Mouse (Mus musculus) G1E (cell line): ENCODE measurements around the gene Rab42. TPM values are rescaled to one million over a fixed set of nuclear protein-coding genes. Genes with fewer than 3 reads are reported as not detected.

Experiments
- ATAC-seq: 2 replicates; pipeline ENCODE4 v1.8.0; 2016; ENCODE audit warnings: mild to moderate bottlenecking; ENCODE audit not compliant: insufficient number of reproducible peaks, poor library complexity, low FRiP score, severe bottlenecking; ENCODE audit errors: extremely low read depth
- DNase-seq: peaks from one replicate; pipeline ENCODE4 v3.0.0; 2012; ENCODE audit warnings: low spot score
- H3K27me3 ChIP-seq: 2 replicates; pipeline ENCODE4 v1.6.1; 2012; ENCODE audit warnings: mild to moderate bottlenecking, low read length, inconsistent platforms; ENCODE audit not compliant: insufficient read depth
- H3K36me3 ChIP-seq: replicated peaks from 2 replicates; pipeline ENCODE3; 2012; ENCODE audit warnings: mild to moderate bottlenecking, inconsistent platforms
- H3K4me1 ChIP-seq: 2 replicates; pipeline ENCODE4 v1.6.1; 2012; ENCODE audit warnings: low read depth, low read length, inconsistent platforms, mixed read lengths; ENCODE audit not compliant: insufficient read depth
- H3K4me3 ChIP-seq: 2 replicates; pipeline ENCODE4 v1.5.1; 2012; ENCODE audit warnings: low read depth, mild to moderate bottlenecking, inconsistent platforms, low read length, moderate library complexity, mixed read lengths
- H3K9me3 ChIP-seq: replicated peaks from 2 replicates; pipeline ENCODE4 v1.6.1; 2012; ENCODE audit warnings: inconsistent platforms
- CTCF ChIP-seq: IDR thresholded peaks from 2 replicates; pipeline ENCODE4 v1.5.1; 2012; ENCODE audit warnings: low read depth, low read length, inconsistent platforms, mixed read lengths
- GATA1 ChIP-seq: IDR thresholded peaks from 2 replicates; pipeline ENCODE4 v1.6.1; 2012; ENCODE audit warnings: borderline replicate concordance, low read length, inconsistent platforms, mixed read lengths
- GATA2 ChIP-seq: IDR thresholded peaks from 2 replicates; pipeline ENCODE4 v1.6.1; 2012; ENCODE audit warnings: low read depth, low read length, inconsistent platforms, borderline replicate concordance
- POLR2AphosphoS5 ChIP-seq: IDR thresholded peaks from 2 replicates; pipeline ENCODE4 v1.6.1; 2012; ENCODE audit warnings: low read depth, low read length, inconsistent platforms; ENCODE audit not compliant: insufficient replicate concordance
- TAL1 ChIP-seq: conservative IDR thresholded peaks from 2 replicates; pipeline ENCODE4 v1.6.1; 2012; ENCODE audit warnings: low read depth, low read length, inconsistent platforms, mixed read lengths
- polyA plus RNA-seq: library from polyadenylated mRNA; stranded (reverse); fragments of >175 nt; gene quantifications from 2 replicates; pipeline ENCODE4 v1.2.3, GENCODE M21; 2012
- total RNA-seq, 2 experiments: library from RNA; stranded (forward) in 1 of 2; stranded (reverse) in 1 of 2; fragments of 200-1000 nt in 1 of 2; fragments of >200 nt in 1 of 2; fragmentation: Nextera tagmentation in 1 of 2; gene quantifications; 2 replicates each; pipeline ENCODE4 v1.2.3; 2014 to 2017

Gene Rab42
- total and polyA plus RNA-seq, 3 experiments = 0.95 TPM; not detected in 2

- TF ChIP-seq POLR2AphosphoS5 (no peak), TAL1 (0 out of 2 replicates have a peak, but pooled peaks have one; percentile 8)
- peaks cover 45% of the 10 kb centered on the region for H3K4me1 ChIP-seq
- no peaks in the 10 kb centered on the region for H3K9me3 ChIP-seq
- ATAC-seq (no peak), DNase-seq (no peak)
- peaks cover 42% of the 10 kb centered on the region for H3K36me3 ChIP-seq
- H3K4me3 ChIP-seq = no peak overlapping the region; the same call in 1 of the 2 replicates
- no peaks in the 10 kb centered on the region for H3K27me3 ChIP-seq
These were observed 27.2 kb downstream of the Rab42 start for GRCm38 (mm10) chr4:132275949-132276348.

- TF ChIP-seq GATA2 (no peak), TAL1 (no peak), GATA1 (no peak), POLR2AphosphoS5 (no peak), CTCF (no peak)
- no peaks in the 10 kb centered on the region for H3K27me3 ChIP-seq
- H3K9me3 ChIP-seq = no peaks in the 10 kb centered on the region
- peak within 1 kb of the TSS; percentile 79 for H3K4me3 ChIP-seq
- H3K36me3 ChIP-seq = peaks cover 28% of the 10 kb centered on the region
- DNase-seq = peak; percentile 77
- peaks cover 53% of the 10 kb centered on the region for H3K4me1 ChIP-seq
- peak; percentile 54; the same call in 1 of the 2 replicates for ATAC-seq
These were observed 28.9 kb downstream of the Rab42 start, which contains the start of gene Taf12 for GRCm38 (mm10) chr4:132274156-132274862. Taf12 (plus strand) TSS chr4:132274375.

GRCm38 (mm10) chr4:132273166-132273565 lies 30.0 kb downstream of the Rab42 start:
- Histone ChIP-seq H3K4me3 (peak overlapping the region; percentile 79; the same call in 1 of the 2 replicates), H3K4me1 (peaks cover 57% of the 10 kb centered on the region), H3K27me3 (no peaks in the 10 kb centered on the region), H3K36me3 (peaks cover 19% of the 10 kb centered on the region), H3K9me3 (no peaks in the 10 kb centered on the region)
- no peak for DNase-seq
- TF ChIP-seq TAL1 (no peak), GATA1 (no peak), POLR2AphosphoS5 (no peak), GATA2 (no peak), CTCF (no peak)
- no peak for ATAC-seq

GRCm38 (mm10) chr4:132269740-132270560 lies 33.2 kb downstream of the Rab42 start:
- peak overlapping the region; percentile 63 for H3K4me3 ChIP-seq
- peak; percentile 72 for DNase-seq
- TF ChIP-seq GATA1 = no peak
- no peak for TF ChIP-seq TAL1
- TF ChIP-seq CTCF = no peak
- TF ChIP-seq POLR2AphosphoS5 = peak; percentile 100
- no peaks in the 10 kb centered on the region for H3K27me3 ChIP-seq
- no peaks in the 10 kb centered on the region for H3K9me3 ChIP-seq
- ATAC-seq = peak; percentile 67
- peaks cover 8% of the 10 kb centered on the region for H3K36me3 ChIP-seq
- peaks cover 43% of the 10 kb centered on the region for H3K4me1 ChIP-seq

- DNase-seq (no peak), ATAC-seq (0 out of 2 replicates have a peak, but pooled peaks have one; percentile 23)
- Histone ChIP-seq H3K27me3 (no peaks in the 10 kb centered on the region), H3K4me1 (peaks cover 49% of the 10 kb centered on the region), H3K36me3 (peaks cover 8% of the 10 kb centered on the region), H3K4me3 (no peak overlapping the region), H3K9me3 (no peaks in the 10 kb centered on the region)
- no peak for TF ChIP-seq CTCF
- no peak for TF ChIP-seq GATA2
- no peak for TF ChIP-seq GATA1
- TF ChIP-seq POLR2AphosphoS5 = no peak
- TF ChIP-seq TAL1 = no peak
These were observed 34.1 kb downstream of the Rab42 start for GRCm38 (mm10) chr4:132268871-132269739.
